Mouse (Mus musculus) limb, embryonic 14.5 days (tissue): Measurements from ENCODE around the gene Pi16. TPM values are rescaled to one million over a fixed set of nuclear protein-coding genes. Genes with fewer than 3 reads are reported as not detected.

Source experiments
- ATAC-seq: fragments of 200-750 bp; cut with Nextera tagmentation; 2 replicates; pipeline ENCODE4 v1.8.0; 2017; ENCODE audit warnings: low read depth, moderate number of reproducible peaks, moderate TSS enrichment; ENCODE audit not compliant: low FRiP score
- DNase-seq: peaks from one replicate; pipeline ENCODE4 v3.0.0-alpha.2; 2015; ENCODE audit warnings: low spot score
- H3K27ac ChIP-seq: fragments of 300-500 bp; sonication (generic); replicated peaks from 2 replicates; pipeline ENCODE4 v1.5.1; 2014; ENCODE audit warnings: low read depth, mild to moderate bottlenecking, low read length, moderate library complexity, mixed read lengths
- H3K27me3 ChIP-seq: fragments of 300-500 bp; sonication (generic); 2 replicates; pipeline ENCODE4 v1.6.1; 2014; ENCODE audit warnings: low read length, mixed read lengths; ENCODE audit not compliant: control insufficient read depth, insufficient read depth
- H3K36me3 ChIP-seq: fragments of 300-500 bp; sonication (generic); 2 replicates; pipeline ENCODE4 v1.6.1; 2014; ENCODE audit warnings: mild to moderate bottlenecking, low read length, moderate library complexity, mixed read lengths; ENCODE audit not compliant: control insufficient read depth, insufficient read depth
- H3K4me1 ChIP-seq: fragments of 300-500 bp; sonication (generic); 2 replicates; pipeline ENCODE4 v1.6.1; 2014; ENCODE audit warnings: antibody characterized with exemption, low read length, mixed read lengths; ENCODE audit not compliant: control insufficient read depth, insufficient read depth
- H3K4me2 ChIP-seq: fragments of 300-500 bp; sonication (generic); replicated peaks from 2 replicates; pipeline ENCODE4 v1.6.1; 2014; ENCODE audit warnings: low read depth, mild to moderate bottlenecking, low read length, moderate library complexity; ENCODE audit not compliant: severe bottlenecking
- H3K4me3 ChIP-seq: fragments of 300-500 bp; sonication (generic); replicated peaks from 2 replicates; pipeline ENCODE4 v1.5.1; 2014; ENCODE audit warnings: low read length
- H3K9ac ChIP-seq: fragments of 300-500 bp; sonication (generic); 2 replicates; pipeline ENCODE4 v1.6.1; 2014; ENCODE audit warnings: mild to moderate bottlenecking, low read depth, low read length, moderate library complexity; ENCODE audit not compliant: severe bottlenecking
- H3K9me3 ChIP-seq: fragments of 300-500 bp; sonication (generic); 2 replicates; pipeline ENCODE4 v1.6.1; 2016; ENCODE audit warnings: low read length; ENCODE audit not compliant: control insufficient read depth
- POLR2A ChIP-seq: fragments of 200-500 bp; IDR thresholded peaks from 2 replicates; pipeline ENCODE4 v1.8.0; 2012; ENCODE audit warnings: inconsistent platforms, mild to moderate bottlenecking, moderate library complexity, borderline replicate concordance; ENCODE audit not compliant: insufficient read depth, insufficient read length; ENCODE audit errors: extremely low read depth
- WGBS: fragments of 180-500 bp; shearing (Covaris S2); extraction: QIAGEN DNeasy Blood & Tissue Kit; methylation state at CpG from one replicate; pipeline ENCODE4 v1.1.7; 2014; 5-methylcytosine and 5-hydroxymethylcytosine counted together
- polyA plus RNA-seq, 2 experiments: library from polyadenylated mRNA; depleted of rRNA in 1 of 2; stranded (reverse) in 1 of 2; unstranded in 1 of 2; fragments of >200 nt; fragmentation: Nextera tagmentation in 1 of 2; extraction: Ambion mirVana in 1 of 2; gene quantifications; 2 replicates each; pipeline versions ENCODE4 v1.2.1 to v1.2.3; 2012 to 2014

Pi16 gene
- polyA plus RNA-seq, 2 experiments: 2.2 to 2.6 TPM

- WGBS: 86% methylated on average over 7 of the region's 7 CpGs
- DNase-seq: no peak
- TF ChIP-seq POLR2A: no peak
- ATAC-seq: no peak
- peaks cover 12% of the 10 kb centered on the region for H3K4me1 ChIP-seq
- H3K27me3 ChIP-seq: no peaks in the 10 kb centered on the region
- no peak overlapping the region for H3K4me3 ChIP-seq
- H3K27ac ChIP-seq: no peak overlapping the region
- no peak overlapping the region for H3K9ac ChIP-seq
- H3K4me2 ChIP-seq: no peak overlapping the region
- no peaks in the 10 kb centered on the region for H3K9me3 ChIP-seq
- H3K36me3 ChIP-seq: peaks cover 2% of the 10 kb centered on the region; the same call in 1 of the 2 replicates
Measured at GRCm38 (mm10) chr17:29273156-29273555, 44.3 kb upstream of the Pi16 start.

- TF ChIP-seq POLR2A: no peak
- Histone ChIP-seq H3K27ac (no peak overlapping the region), H3K36me3 (peaks cover 5% of the 10 kb centered on the region; the same call in 1 of the 2 replicates), H3K4me1 (peaks cover 10% of the 10 kb centered on the region), H3K27me3 (no peaks in the 10 kb centered on the region), H3K4me3 (no peak overlapping the region), H3K9ac (no peak overlapping the region), H3K4me2 (no peak overlapping the region), H3K9me3 (no peaks in the 10 kb centered on the region)
- WGBS: 67% methylated on average over 11 of the region's 11 CpGs
- no peak for DNase-seq
- ATAC-seq: no peak
Measured at GRCm38 (mm10) chr17:29273889-29274288, 43.6 kb upstream of the Pi16 start.

- no peaks in the 10 kb centered on the region for H3K4me1 ChIP-seq
- ATAC-seq: no peak
- H3K36me3 ChIP-seq: peaks cover 29% of the 10 kb centered on the region
- H3K27me3 ChIP-seq: no peaks in the 10 kb centered on the region
- TF ChIP-seq POLR2A: no peak
- no peak overlapping the region for H3K27ac ChIP-seq
- WGBS: 92% methylated on average over 5 of the region's 5 CpGs
- no peak overlapping the region for H3K4me3 ChIP-seq
- no peak overlapping the region for H3K9ac ChIP-seq
- no peaks in the 10 kb centered on the region for H3K9me3 ChIP-seq
- no peak for DNase-seq
- no peak overlapping the region for H3K4me2 ChIP-seq
Measured at GRCm38 (mm10) chr17:29280422-29280821, 37.1 kb upstream of the Pi16 start.

- Histone ChIP-seq H3K27ac (no peak overlapping the region), H3K4me1 (no peaks in the 10 kb centered on the region), H3K36me3 (peaks cover 30% of the 10 kb centered on the region), H3K9ac (no peak overlapping the region), H3K4me3 (no peak overlapping the region), H3K27me3 (no peaks in the 10 kb centered on the region), H3K9me3 (no peaks in the 10 kb centered on the region), H3K4me2 (no peak overlapping the region)
- no peak for ATAC-seq
- WGBS: 91% methylated on average over 5 of the region's 5 CpGs
- no peak for DNase-seq
- TF ChIP-seq POLR2A: no peak
Measured at GRCm38 (mm10) chr17:29281541-29281940, 35.9 kb upstream of the Pi16 start.

GRCm38 (mm10) chr17:29282216-29282952 is 35.1 kb upstream of the Pi16 start:
- no peaks in the 10 kb centered on the region for H3K9me3 ChIP-seq
- 87% methylated on average over 21 of the region's 21 CpGs for WGBS
- no peak for DNase-seq
- TF ChIP-seq POLR2A: no peak
- H3K4me3 ChIP-seq: no peak overlapping the region
- no peak overlapping the region for H3K27ac ChIP-seq
- H3K27me3 ChIP-seq: no peaks in the 10 kb centered on the region
- no peak overlapping the region for H3K4me2 ChIP-seq
- H3K36me3 ChIP-seq: peaks cover 30% of the 10 kb centered on the region
- no peak overlapping the region for H3K9ac ChIP-seq
- no peak for ATAC-seq
- H3K4me1 ChIP-seq: no peaks in the 10 kb centered on the region
